Mouse (Mus musculus): ENCODE measurements at regions not wholly inside any gene's neighbourhood (a gene's known extent, or its start where the extent isn't known, plus 50 kb on each side); places are given as distances from the start of the nearest gene placed in this dataset.

- H3K4me1 ChIP-seq (ENCODE audit: control insufficient read depth, insufficient read depth, insufficient read length, low read length): no peaks in the 10 kb centered on the region
- TF ChIP-seq POLR2A (IDR thresholded peaks at IDR 0.05; ENCODE audit: low read depth, low read length): no peak
- TF ChIP-seq CTCF (IDR thresholded peaks at IDR 0.05; ENCODE audit: extremely low read depth, insufficient read length, insufficient replicate concordance, low read depth, low read length): no peak
- 88% methylated on average over 1 of the region's 1 CpGs for WGBS
- H3K36me3 ChIP-seq (ENCODE audit: control insufficient read depth, insufficient read depth, low read length): no peaks in the 10 kb centered on the region
- no peaks in the 10 kb centered on the region for H3K27me3 ChIP-seq (ENCODE audit: control insufficient read depth, insufficient read depth, low read length)
- H3K4me3 ChIP-seq (ENCODE audit: low read depth, low read length): no peak overlapping the region
- H3K27ac ChIP-seq (ENCODE audit: insufficient read depth, low read depth, low read length): no peak overlapping the region
Measured at GRCm38 (mm10) chr17:79453825-79454224, 98.9 kb upstream of the Cdc42ep3 start.

- WGBS: 28% methylated on average over 5 of the region's 5 CpGs
- Histone ChIP-seq H3K36me3 (ENCODE audit: control insufficient read depth, insufficient read depth, low read length) (no peaks in the 10 kb centered on the region), H3K27me3 (ENCODE audit: control insufficient read depth, insufficient read depth, low read length) (no peaks in the 10 kb centered on the region), H3K4me1 (ENCODE audit: control insufficient read depth, insufficient read depth, insufficient read length, low read length) (no peaks in the 10 kb centered on the region), H3K4me3 (ENCODE audit: low read depth, low read length) (no peak overlapping the region), H3K27ac (ENCODE audit: insufficient read depth, low read depth, low read length) (0 out of 2 replicates have a peak overlapping the region, but pooled peaks have one; percentile 65)
- no peak for TF ChIP-seq POLR2A (IDR thresholded peaks at IDR 0.05; ENCODE audit: low read depth, low read length)
- no peak for TF ChIP-seq CTCF (IDR thresholded peaks at IDR 0.05; ENCODE audit: extremely low read depth, insufficient read length, insufficient replicate concordance, low read depth, low read length)
Measured at GRCm38 (mm10) chr17:79454526-79454925, 99.6 kb upstream of the Cdc42ep3 start.

GRCm38 (mm10) chr17:79455229-79455628 lies 100.3 kb upstream of the Cdc42ep3 start:
- Histone ChIP-seq H3K4me1 (ENCODE audit: control insufficient read depth, insufficient read depth, insufficient read length, low read length) (no peaks in the 10 kb centered on the region), H3K36me3 (ENCODE audit: control insufficient read depth, insufficient read depth, low read length) (no peaks in the 10 kb centered on the region), H3K4me3 (ENCODE audit: low read depth, low read length) (no peak overlapping the region), H3K27ac (ENCODE audit: insufficient read depth, low read depth, low read length) (no peak overlapping the region), H3K27me3 (ENCODE audit: control insufficient read depth, insufficient read depth, low read length) (no peaks in the 10 kb centered on the region)
- WGBS: 64% methylated on average over 7 of the region's 7 CpGs
- TF ChIP-seq CTCF (IDR thresholded peaks at IDR 0.05; ENCODE audit: extremely low read depth, insufficient read length, insufficient replicate concordance, low read depth, low read length): no peak
- TF ChIP-seq POLR2A (IDR thresholded peaks at IDR 0.05; ENCODE audit: low read depth, low read length): no peak

GRCm38 (mm10) chr17:79457636-79458035 lies 102.7 kb upstream of the Cdc42ep3 start:
- Histone ChIP-seq H3K36me3 (ENCODE audit: control insufficient read depth, insufficient read depth, low read length) (no peaks in the 10 kb centered on the region), H3K4me1 (ENCODE audit: control insufficient read depth, insufficient read depth, insufficient read length, low read length) (no peaks in the 10 kb centered on the region), H3K4me3 (ENCODE audit: low read depth, low read length) (no peak overlapping the region), H3K27me3 (ENCODE audit: control insufficient read depth, insufficient read depth, low read length) (no peaks in the 10 kb centered on the region), H3K27ac (ENCODE audit: insufficient read depth, low read depth, low read length) (no peak overlapping the region)
- WGBS: 77% methylated on average over 5 of the region's 5 CpGs
- TF ChIP-seq CTCF (IDR thresholded peaks at IDR 0.05; ENCODE audit: extremely low read depth, insufficient read length, insufficient replicate concordance, low read depth, low read length) (no peak), POLR2A (IDR thresholded peaks at IDR 0.05; ENCODE audit: low read depth, low read length) (no peak)

GRCm38 (mm10) chr17:79461681-79462091 lies 106.8 kb upstream of the Cdc42ep3 start:
- TF ChIP-seq CTCF (IDR thresholded peaks at IDR 0.05; ENCODE audit: extremely low read depth, insufficient read length, insufficient replicate concordance, low read depth, low read length): no peak
- no peak for TF ChIP-seq POLR2A (IDR thresholded peaks at IDR 0.05; ENCODE audit: low read depth, low read length)
- H3K27ac ChIP-seq (ENCODE audit: insufficient read depth, low read depth, low read length): peak overlapping the region; percentile 45; the same call in 1 of the 2 replicates
- H3K36me3 ChIP-seq (ENCODE audit: control insufficient read depth, insufficient read depth, low read length): no peaks in the 10 kb centered on the region
- no peaks in the 10 kb centered on the region for H3K4me1 ChIP-seq (ENCODE audit: control insufficient read depth, insufficient read depth, insufficient read length, low read length)
- no peak overlapping the region for H3K4me3 ChIP-seq (ENCODE audit: low read depth, low read length)
- H3K27me3 ChIP-seq (ENCODE audit: control insufficient read depth, insufficient read depth, low read length): no peaks in the 10 kb centered on the region
- WGBS: 49% methylated on average over 3 of the region's 3 CpGs

GRCm38 (mm10) chr17:79463074-79463694 lies 108.3 kb upstream of the Cdc42ep3 start:
- no peaks in the 10 kb centered on the region for H3K36me3 ChIP-seq (ENCODE audit: control insufficient read depth, insufficient read depth, low read length)
- no peaks in the 10 kb centered on the region for H3K4me1 ChIP-seq (ENCODE audit: control insufficient read depth, insufficient read depth, insufficient read length, low read length)
- 88% methylated on average over 10 of the region's 10 CpGs for WGBS
- no peak overlapping the region for H3K27ac ChIP-seq (ENCODE audit: insufficient read depth, low read depth, low read length)
- TF ChIP-seq CTCF (IDR thresholded peaks at IDR 0.05; ENCODE audit: extremely low read depth, insufficient read length, insufficient replicate concordance, low read depth, low read length) (no peak), POLR2A (IDR thresholded peaks at IDR 0.05; ENCODE audit: low read depth, low read length) (no peak)
- no peak overlapping the region for H3K4me3 ChIP-seq (ENCODE audit: low read depth, low read length)
- no peaks in the 10 kb centered on the region for H3K27me3 ChIP-seq (ENCODE audit: control insufficient read depth, insufficient read depth, low read length)

- no peak overlapping the region for H3K4me3 ChIP-seq (ENCODE audit: low read depth, low read length)
- no peaks in the 10 kb centered on the region for H3K36me3 ChIP-seq (ENCODE audit: control insufficient read depth, insufficient read depth, low read length)
- H3K4me1 ChIP-seq (ENCODE audit: control insufficient read depth, insufficient read depth, insufficient read length, low read length): no peaks in the 10 kb centered on the region
- no peak overlapping the region for H3K27ac ChIP-seq (ENCODE audit: insufficient read depth, low read depth, low read length)
- no peak for TF ChIP-seq CTCF (IDR thresholded peaks at IDR 0.05; ENCODE audit: extremely low read depth, insufficient read length, insufficient replicate concordance, low read depth, low read length)
- TF ChIP-seq POLR2A (IDR thresholded peaks at IDR 0.05; ENCODE audit: low read depth, low read length): no peak
- no peaks in the 10 kb centered on the region for H3K27me3 ChIP-seq (ENCODE audit: control insufficient read depth, insufficient read depth, low read length)
- WGBS: 93% methylated on average over 9 of the region's 9 CpGs
Measured at GRCm38 (mm10) chr17:79465666-79466065, 110.8 kb upstream of the Cdc42ep3 start.

Measured in small intestine, adult 2 months (tissue).